Mouse (Mus musculus): ENCODE measurements around the gene Plekhm2. TPM values are rescaled to one million over a fixed set of nuclear protein-coding genes. Genes with fewer than 3 reads are reported as not detected.

Gene Plekhm2
- 9.7 and 10.7 TPM in 2 replicates for polyA plus RNA-seq (2015; fragmentation: Nextera tagmentation; extraction: Ambion mirVana)

GRCm38 (mm10) chr4:141664799-141665198, at the start of gene Plekhm2:
Gene Plekhm2, minus strand, starts transcription at chr4:141664899.
- no peaks in the 10 kb centered on the region for H3K36me3 ChIP-seq (replicated peaks)
- peak within 1 kb of the TSS; percentile 98 for H3K9ac ChIP-seq
- H3K4me2 ChIP-seq: peak within 1 kb of the TSS; percentile 88
- H3K27ac ChIP-seq: peak within 1 kb of the TSS; percentile 85
- H3K27me3 ChIP-seq (replicated peaks): no peaks in the 10 kb centered on the region
- ATAC-seq (replicated peaks): no peak; the same call in 1 of the 2 replicates
- H3K4me1 ChIP-seq: peaks cover 19% of the 10 kb centered on the region
- H3K4me3 ChIP-seq: peak within 1 kb of the TSS; percentile 93
- H3K9me3 ChIP-seq: no peaks in the 10 kb centered on the region
- WGBS: 72% methylated on average over 8 of the region's 8 CpGs

DNA sequence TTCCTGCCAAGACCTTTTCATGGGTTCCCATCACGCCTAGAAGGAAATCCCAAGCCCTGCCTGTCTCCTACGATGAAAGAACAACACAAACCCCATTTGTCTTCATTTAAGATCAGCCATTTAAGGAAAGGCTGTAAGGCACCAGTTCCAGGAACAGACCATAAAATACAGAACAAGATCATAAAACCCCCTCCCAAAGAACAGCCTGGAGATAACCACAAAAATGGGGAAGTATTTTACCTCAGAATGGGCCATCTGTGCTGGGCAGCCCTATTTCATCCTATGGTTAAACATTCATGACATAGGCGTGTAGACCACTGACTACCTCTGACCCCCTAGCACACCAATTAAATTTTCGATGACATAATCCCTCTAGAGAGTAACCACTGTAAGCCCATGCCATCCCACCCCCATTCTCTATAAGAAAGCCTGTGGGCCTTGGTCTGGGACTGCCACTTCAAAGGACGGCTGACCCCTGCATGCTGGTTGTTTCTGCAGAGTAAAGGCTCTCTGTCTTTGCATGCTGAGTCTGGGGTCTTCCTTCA, 49.0 kb upstream of the Plekhm2 start:
- peaks cover 21% of the 10 kb centered on the region; the same call in 1 of the 2 replicates for H3K36me3 ChIP-seq (replicated peaks)
- no peak for ATAC-seq (replicated peaks)
- no peak overlapping the region for H3K27ac ChIP-seq
- no peak overlapping the region for H3K9ac ChIP-seq
- H3K4me2 ChIP-seq: no peak overlapping the region
- no peaks in the 10 kb centered on the region for H3K4me1 ChIP-seq
- WGBS: 85% methylated on average over 5 of the region's 5 CpGs
- no peaks in the 10 kb centered on the region for H3K9me3 ChIP-seq
- no peak overlapping the region for H3K4me3 ChIP-seq
- H3K27me3 ChIP-seq (replicated peaks): no peaks in the 10 kb centered on the region

DNA sequence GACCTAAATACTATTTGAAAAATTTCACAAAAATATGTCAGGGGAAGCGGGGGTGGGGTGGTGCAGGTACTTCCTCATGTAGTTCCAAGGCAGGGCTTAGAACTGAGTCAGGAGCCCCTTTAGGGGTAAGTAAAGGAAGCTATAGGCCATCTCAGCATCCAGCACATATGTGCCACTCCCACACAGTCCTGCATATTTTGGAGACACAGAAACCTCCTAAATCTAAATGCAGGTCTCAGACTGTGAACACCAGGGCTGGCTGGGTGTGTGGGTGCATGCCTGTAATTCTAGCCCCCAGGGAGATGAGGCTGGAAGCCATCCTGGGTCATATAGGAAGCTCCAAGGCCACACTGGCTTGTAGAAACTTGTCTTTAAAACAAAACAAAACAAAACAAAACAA, 46.6 kb upstream of the Plekhm2 start:
- 97% methylated on average over 1 of the region's 1 CpGs for WGBS

DNA sequence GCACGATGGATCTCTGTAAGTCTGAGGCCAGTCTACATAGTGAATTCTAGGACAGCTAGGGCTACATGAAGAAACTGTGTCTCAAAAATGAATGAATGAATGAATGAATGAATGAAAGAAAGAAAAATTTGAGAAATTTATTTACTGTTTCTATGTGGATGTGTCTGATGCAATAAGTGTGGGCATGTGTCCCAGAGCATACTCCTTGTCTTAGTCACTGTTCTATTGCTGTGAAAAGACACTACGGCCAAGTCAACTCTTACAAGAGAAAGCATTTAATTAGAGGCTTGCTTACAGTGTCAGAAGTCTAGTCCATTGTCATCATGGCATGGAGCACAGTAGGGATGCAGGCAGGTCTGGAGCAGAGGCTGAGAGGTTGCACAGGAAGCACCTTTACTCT, 44.3 kb upstream of the Plekhm2 start:
- H3K36me3 ChIP-seq (replicated peaks): peaks cover 47% of the 10 kb centered on the region
- no peak overlapping the region for H3K4me2 ChIP-seq
- WGBS: 99% methylated on average over 2 of the region's 2 CpGs
- peaks cover 2% of the 10 kb centered on the region; the same call in 1 of the 2 replicates for H3K4me1 ChIP-seq
- H3K27me3 ChIP-seq (replicated peaks): no peaks in the 10 kb centered on the region
- no peak overlapping the region for H3K4me3 ChIP-seq
- ATAC-seq (replicated peaks): no peak
- no peak overlapping the region for H3K27ac ChIP-seq
- no peaks in the 10 kb centered on the region for H3K9me3 ChIP-seq
- no peak overlapping the region for H3K9ac ChIP-seq

More for the DNA sequence above, 46.6 kb upstream of the Plekhm2 start:
- Histone ChIP-seq H3K9ac (no peak overlapping the region), H3K4me1 (no peaks in the 10 kb centered on the region), H3K4me3 (no peak overlapping the region), H3K27me3 (replicated peaks) (no peaks in the 10 kb centered on the region), H3K27ac (no peak overlapping the region), H3K9me3 (no peaks in the 10 kb centered on the region), H3K36me3 (replicated peaks) (peaks cover 33% of the 10 kb centered on the region), H3K4me2 (no peak overlapping the region)
- no peak for ATAC-seq (replicated peaks)

- WGBS: 93% methylated on average over 7 of the region's 7 CpGs
- no peak for ATAC-seq (replicated peaks)
- Histone ChIP-seq H3K9ac (no peak overlapping the region), H3K4me1 (peaks cover 2% of the 10 kb centered on the region; the same call in 1 of the 2 replicates), H3K27me3 (replicated peaks) (no peaks in the 10 kb centered on the region), H3K9me3 (no peaks in the 10 kb centered on the region), H3K4me3 (no peak overlapping the region), H3K36me3 (replicated peaks) (peaks cover 51% of the 10 kb centered on the region), H3K27ac (no peak overlapping the region), H3K4me2 (no peak overlapping the region)
These were observed 43.3 kb upstream of the Plekhm2 start for GRCm38 (mm10) chr4:141708005-141708404.

DNA sequence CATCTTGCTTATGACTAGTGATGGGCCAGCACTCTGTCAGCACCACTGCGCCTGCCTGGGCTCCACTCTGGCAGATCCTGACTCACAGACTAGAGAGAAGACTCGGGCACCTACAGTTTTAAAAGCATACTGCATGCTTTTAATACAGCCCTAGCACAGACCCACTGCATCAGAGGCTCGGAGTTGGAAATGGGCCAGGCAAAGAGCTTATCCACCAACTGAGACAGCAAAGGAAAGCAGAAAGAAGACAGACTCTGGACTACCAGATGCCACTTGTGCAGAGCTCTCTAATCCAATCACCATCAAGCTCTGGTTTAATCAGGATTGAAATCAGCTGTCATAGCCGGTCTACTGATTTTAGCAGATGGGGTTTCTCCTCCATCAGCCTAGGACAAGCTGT, 40.6 kb upstream of the Plekhm2 start:
- no peak; the same call in 1 of the 2 replicates for ATAC-seq (replicated peaks)
- Histone ChIP-seq H3K27me3 (replicated peaks) (no peaks in the 10 kb centered on the region), H3K4me1 (peaks cover 2% of the 10 kb centered on the region; the same call in 1 of the 2 replicates), H3K9ac (no peak overlapping the region), H3K9me3 (no peaks in the 10 kb centered on the region), H3K4me3 (no peak overlapping the region), H3K4me2 (no peak overlapping the region), H3K36me3 (replicated peaks) (peaks cover 49% of the 10 kb centered on the region), H3K27ac (0 out of 2 replicates have a peak overlapping the region, but pooled peaks have one; percentile 34)
- 69% methylated on average over 4 of the region's 4 CpGs for WGBS

GRCm38 (mm10) chr4:141704625-141705024, 39.9 kb upstream of the Plekhm2 start:
- no peak for ATAC-seq (replicated peaks)
- Histone ChIP-seq H3K4me3 (no peak overlapping the region), H3K9ac (no peak overlapping the region), H3K4me1 (peaks cover 2% of the 10 kb centered on the region; the same call in 1 of the 2 replicates), H3K9me3 (no peaks in the 10 kb centered on the region), H3K27ac (no peak overlapping the region), H3K36me3 (replicated peaks) (peaks cover 44% of the 10 kb centered on the region), H3K4me2 (no peak overlapping the region), H3K27me3 (replicated peaks) (no peaks in the 10 kb centered on the region)
- WGBS: 93% methylated on average over 2 of the region's 2 CpGs

DNA sequence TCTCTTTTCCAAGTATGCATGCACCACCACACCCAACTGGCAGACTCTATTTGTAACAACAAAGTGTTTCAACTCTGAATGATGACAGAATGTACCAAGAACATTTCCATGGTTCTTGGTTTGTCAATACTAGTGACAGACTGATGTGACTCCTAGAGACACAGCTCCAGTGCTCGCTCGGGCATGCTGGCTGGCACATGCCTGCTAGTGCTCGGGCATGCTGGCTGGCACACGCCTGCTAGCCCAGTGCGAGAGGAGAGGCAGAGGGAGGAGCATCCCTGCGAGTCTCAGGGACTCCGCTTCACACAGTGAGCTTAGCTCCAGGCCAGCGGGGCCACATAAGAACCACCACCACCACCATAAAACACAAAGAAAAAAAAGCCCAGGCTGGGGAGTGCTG, 30.0 kb upstream of the Plekhm2 start:
- Histone ChIP-seq H3K9ac (no peak overlapping the region), H3K36me3 (replicated peaks) (peaks cover 42% of the 10 kb centered on the region), H3K27ac (no peak overlapping the region), H3K4me1 (no peaks in the 10 kb centered on the region), H3K9me3 (no peaks in the 10 kb centered on the region), H3K4me3 (no peak overlapping the region), H3K4me2 (no peak overlapping the region), H3K27me3 (replicated peaks) (no peaks in the 10 kb centered on the region)
- 94% methylated on average over 8 of the region's 8 CpGs for WGBS
- no peak for ATAC-seq (replicated peaks)

GRCm38 (mm10) chr4:141688505-141688904, 23.8 kb upstream of the Plekhm2 start:
- H3K4me2 ChIP-seq: no peak overlapping the region
- no peaks in the 10 kb centered on the region for H3K4me1 ChIP-seq
- ATAC-seq (replicated peaks): no peak
- no peaks in the 10 kb centered on the region for H3K9me3 ChIP-seq
- H3K4me3 ChIP-seq: no peak overlapping the region
- peaks cover 28% of the 10 kb centered on the region for H3K36me3 ChIP-seq (replicated peaks)
- WGBS: 95% methylated on average over 8 of the region's 8 CpGs
- no peak overlapping the region for H3K9ac ChIP-seq
- H3K27ac ChIP-seq: no peak overlapping the region
- no peaks in the 10 kb centered on the region for H3K27me3 ChIP-seq (replicated peaks)

DNA sequence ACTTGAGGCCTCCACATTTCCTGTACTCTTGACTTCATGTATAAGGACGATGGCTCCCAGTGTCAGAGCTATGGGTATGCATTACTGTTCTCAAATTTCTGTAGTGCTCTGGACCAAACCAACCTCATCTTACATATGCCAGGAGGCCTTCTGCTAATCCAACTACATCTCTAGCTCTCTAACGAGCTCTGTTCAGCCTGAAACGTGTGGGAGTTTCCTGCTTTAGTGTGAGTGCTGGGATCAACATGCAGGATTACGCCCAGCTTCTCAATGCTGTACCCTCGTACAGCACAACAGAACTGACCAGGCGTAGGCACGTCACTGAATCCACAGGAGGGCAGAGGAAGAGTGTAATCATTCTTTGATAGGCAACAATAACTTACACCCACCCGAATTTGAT, 21.8 kb upstream of the Plekhm2 start:
- Histone ChIP-seq H3K27ac (no peak overlapping the region), H3K4me3 (no peak overlapping the region), H3K27me3 (replicated peaks) (no peaks in the 10 kb centered on the region), H3K9me3 (no peaks in the 10 kb centered on the region), H3K36me3 (replicated peaks) (peaks cover 23% of the 10 kb centered on the region), H3K9ac (no peak overlapping the region), H3K4me1 (no peaks in the 10 kb centered on the region), H3K4me2 (no peak overlapping the region)
- WGBS: 81% methylated on average over 8 of the region's 8 CpGs
- no peak for ATAC-seq (replicated peaks)

- no peak overlapping the region for H3K4me3 ChIP-seq
- H3K36me3 ChIP-seq (replicated peaks): peaks cover 19% of the 10 kb centered on the region
- no peaks in the 10 kb centered on the region for H3K27me3 ChIP-seq (replicated peaks)
- no peaks in the 10 kb centered on the region for H3K4me1 ChIP-seq
- WGBS: 93% methylated on average over 3 of the region's 3 CpGs
- no peak for ATAC-seq (replicated peaks)
- no peaks in the 10 kb centered on the region for H3K9me3 ChIP-seq
- H3K9ac ChIP-seq: no peak overlapping the region
- H3K27ac ChIP-seq: no peak overlapping the region
- H3K4me2 ChIP-seq: no peak overlapping the region
These were observed 21.4 kb upstream of the Plekhm2 start for GRCm38 (mm10) chr4:141686093-141686492.

DNA sequence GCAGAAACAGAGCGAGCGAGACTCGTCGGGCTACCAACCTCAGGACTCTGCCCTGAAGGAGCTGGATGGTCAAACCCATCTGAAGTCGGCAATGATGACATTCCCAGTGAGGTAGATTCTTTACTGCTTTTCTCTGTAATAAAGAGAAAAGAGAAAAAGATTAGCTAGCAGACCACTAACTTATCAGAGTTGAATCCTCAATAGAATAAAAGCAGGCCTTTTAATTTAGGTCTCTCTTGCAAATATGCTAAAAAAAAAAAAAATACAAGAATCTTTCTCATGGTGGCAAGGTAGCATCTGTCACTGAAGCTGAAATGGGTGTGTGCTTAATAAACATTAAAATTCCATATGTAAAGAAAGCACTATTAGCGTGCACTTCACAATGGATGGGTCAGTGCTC, 20.8 kb upstream of the Plekhm2 start, which contains the start of gene Rsc1a1:
Gene Rsc1a1 (minus strand): TSS at position 101 of the 400 bp plus-strand sequence.
- 94% methylated on average over 6 of the region's 6 CpGs for WGBS
- Histone ChIP-seq H3K36me3 (replicated peaks) (peaks cover 14% of the 10 kb centered on the region), H3K4me2 (no peak within 1 kb of the TSS), H3K27me3 (replicated peaks) (no peaks in the 10 kb centered on the region), H3K9ac (no peak within 1 kb of the TSS), H3K4me1 (no peaks in the 10 kb centered on the region), H3K4me3 (no peak within 1 kb of the TSS), H3K27ac (no peak within 1 kb of the TSS), H3K9me3 (no peaks in the 10 kb centered on the region)
- ATAC-seq (replicated peaks): no peak

- ATAC-seq (replicated peaks): no peak
- WGBS: 58% methylated on average over 12 of the region's 12 CpGs
- Histone ChIP-seq H3K27ac (no peak overlapping the region), H3K4me2 (no peak overlapping the region), H3K4me3 (no peak overlapping the region), H3K36me3 (replicated peaks) (peaks cover 14% of the 10 kb centered on the region), H3K9ac (no peak overlapping the region), H3K9me3 (no peaks in the 10 kb centered on the region), H3K4me1 (no peaks in the 10 kb centered on the region), H3K27me3 (replicated peaks) (no peaks in the 10 kb centered on the region)
These were observed 18.1 kb upstream of the Plekhm2 start for GRCm38 (mm10) chr4:141682706-141683230.

Measured in midbrain, embryonic 15.5 days (tissue).